Mouse (Mus musculus): Measurements from ENCODE around the gene Pramel1. TPM values are rescaled to one million over a fixed set of nuclear protein-coding genes. Genes with fewer than 3 reads are reported as not detected.
A peak's percentile ranks its signal among the peaks of the same experiment; 100 is the strongest.
"Not testable (repeated sequence)": the region's sequence is repeated elsewhere in the genome, so short reads cannot be mapped to it uniquely, and the experiment has no call there.

The Pramel1 gene
- polyA plus RNA-seq, 1 experiment from 2014 or later: not detected

GRCm38 (mm10) chr4:143382163-143382562 lies 12.1 kb upstream of the Pramel1 start:
- WGBS: 66% methylated on average over 3 of the region's 3 CpGs
- no peak overlapping the region for H3K27ac ChIP-seq

GRCm38 (mm10) chr4:143383646-143384045 lies 10.6 kb upstream of the Pramel1 start:
- ATAC-seq (ENCODE audit: low FRiP score): no peak
- no peak overlapping the region for H3K27ac ChIP-seq
- peaks cover 5% of the 10 kb centered on the region; the same call in 1 of the 2 replicates for H3K27me3 ChIP-seq
- no peaks in the 10 kb centered on the region for H3K9me3 ChIP-seq
- no peak overlapping the region for H3K4me2 ChIP-seq
- no peaks in the 10 kb centered on the region for H3K36me3 ChIP-seq (replicated peaks)
- H3K4me1 ChIP-seq: peaks cover 19% of the 10 kb centered on the region
- no peak overlapping the region for H3K9ac ChIP-seq
- 37% methylated on average over 4 of the region's 4 CpGs for WGBS
- no peak overlapping the region for H3K4me3 ChIP-seq (replicated peaks)

More at GRCm38 (mm10) chr4:143382163-143382562, 12.1 kb upstream of the Pramel1 start:
- no peaks in the 10 kb centered on the region for H3K9me3 ChIP-seq
- H3K4me3 ChIP-seq (replicated peaks): no peak overlapping the region
- no peaks in the 10 kb centered on the region for H3K36me3 ChIP-seq (replicated peaks)
- no peak overlapping the region for H3K9ac ChIP-seq
- peaks cover 19% of the 10 kb centered on the region for H3K4me1 ChIP-seq
- ATAC-seq (ENCODE audit: low FRiP score): no peak
- no peak overlapping the region for H3K4me2 ChIP-seq
- H3K27me3 ChIP-seq: peaks cover 5% of the 10 kb centered on the region; the same call in 1 of the 2 replicates

GRCm38 (mm10) chr4:143388955-143389702 lies 5.1 kb upstream of the Pramel1 start:
- ATAC-seq (ENCODE audit: low FRiP score): peak; percentile 76

GRCm38 (mm10) chr4:143411566-143412218 lies 17.5 kb downstream of the Pramel1 start:
- Histone ChIP-seq H3K4me1 (peaks cover 6% of the 10 kb centered on the region; the same call in 1 of the 2 replicates), H3K9me3 (no peaks in the 10 kb centered on the region), H3K36me3 (replicated peaks) (peaks cover 24% of the 10 kb centered on the region), H3K9ac (peak overlapping the region; percentile 46), H3K27me3 (no peaks in the 10 kb centered on the region), H3K4me2 (peak overlapping the region; percentile 53), H3K27ac (no peak overlapping the region), H3K4me3 (replicated peaks) (peak overlapping the region; percentile 42)
- WGBS: 72% methylated on average over 5 of the region's 5 CpGs
- peak; percentile 27; the same call in 1 of the 2 replicates for ATAC-seq (ENCODE audit: low FRiP score)

More at GRCm38 (mm10) chr4:143388955-143389702, 5.1 kb upstream of the Pramel1 start:
- peak overlapping the region; percentile 34 for H3K4me3 ChIP-seq (replicated peaks)
- H3K4me1 ChIP-seq: no peaks in the 10 kb centered on the region
- no peaks in the 10 kb centered on the region for H3K36me3 ChIP-seq (replicated peaks)
- 10% methylated on average over 30 of the region's 43 CpGs for WGBS
- H3K9ac ChIP-seq: no peak overlapping the region
- peak overlapping the region; percentile 53 for H3K4me2 ChIP-seq
- H3K27ac ChIP-seq: no peak overlapping the region
- H3K9me3 ChIP-seq: no peaks in the 10 kb centered on the region
- no peaks in the 10 kb centered on the region for H3K27me3 ChIP-seq

GRCm38 (mm10) chr4:143412219-143413092 lies 18.2 kb downstream of the Pramel1 start, which contains the start of gene Pramef8:
Gene Pramef8, plus strand, starts transcription at chr4:143412426.
- H3K9ac ChIP-seq: peak within 1 kb of the TSS; percentile 46
- H3K9me3 ChIP-seq: no peaks in the 10 kb centered on the region
- peak within 1 kb of the TSS; percentile 42 for H3K4me3 ChIP-seq (replicated peaks)
- H3K4me1 ChIP-seq: peaks cover 6% of the 10 kb centered on the region; the same call in 1 of the 2 replicates
- no peaks in the 10 kb centered on the region for H3K27me3 ChIP-seq
- ATAC-seq (ENCODE audit: low FRiP score): peak; percentile 94
- peak within 1 kb of the TSS; percentile 53 for H3K4me2 ChIP-seq
- peak within 1 kb of the TSS; percentile 74 for H3K27ac ChIP-seq
- H3K36me3 ChIP-seq (replicated peaks): peaks cover 31% of the 10 kb centered on the region
- under 1% methylated on average over 50 of the region's 50 CpGs for WGBS

- WGBS: 93% methylated on average over 1 of the region's 1 CpGs
Measured at GRCm38 (mm10) chr4:143413621-143414020, 19.4 kb downstream of the Pramel1 start.

GRCm38 (mm10) chr4:143414121-143414520 lies 19.9 kb downstream of the Pramel1 start:
- no peak for ATAC-seq (ENCODE audit: low FRiP score)

More at GRCm38 (mm10) chr4:143413621-143414020, 19.4 kb downstream of the Pramel1 start:
- no peak for ATAC-seq (ENCODE audit: low FRiP score)
- H3K4me3 ChIP-seq (replicated peaks): no peak overlapping the region
- H3K27me3 ChIP-seq: no peaks in the 10 kb centered on the region
- H3K9ac ChIP-seq: no peak overlapping the region
- peaks cover 43% of the 10 kb centered on the region for H3K36me3 ChIP-seq (replicated peaks)
- H3K27ac ChIP-seq: no peak overlapping the region
- H3K4me1 ChIP-seq: peaks cover 6% of the 10 kb centered on the region; the same call in 1 of the 2 replicates
- H3K4me2 ChIP-seq: no peak overlapping the region
- no peaks in the 10 kb centered on the region for H3K9me3 ChIP-seq

GRCm38 (mm10) chr4:143426770-143427169 lies 32.5 kb downstream of the Pramel1 start:
- not testable (repeated sequence) for H3K36me3 ChIP-seq (replicated peaks); H3K27me3 ChIP-seq; H3K4me2 ChIP-seq; H3K9ac ChIP-seq; H3K27ac ChIP-seq; ATAC-seq (ENCODE audit: low FRiP score); H3K4me1 ChIP-seq; H3K4me3 ChIP-seq (replicated peaks); H3K9me3 ChIP-seq
- 85% methylated on average over 5 of the region's 5 CpGs for WGBS

More at GRCm38 (mm10) chr4:143414121-143414520, 19.9 kb downstream of the Pramel1 start:
- Histone ChIP-seq H3K4me2 (no peak overlapping the region), H3K36me3 (replicated peaks) (peaks cover 48% of the 10 kb centered on the region), H3K9me3 (no peaks in the 10 kb centered on the region), H3K9ac (no peak overlapping the region), H3K27ac (no peak overlapping the region), H3K27me3 (no peaks in the 10 kb centered on the region), H3K4me1 (peaks cover 6% of the 10 kb centered on the region; the same call in 1 of the 2 replicates), H3K4me3 (replicated peaks) (no peak overlapping the region)
- 98% methylated on average over 3 of the region's 3 CpGs for WGBS

Other genes starting within 250 kb of the Pramel1 start
- 17.0 and 18.8 TPM in 2 replicates for gene Prdm2, start 181.4 kb upstream of the Pramel1 start, polyA plus RNA-seq (2016; fragmentation: Nextera tagmentation; extraction: Ambion mirVana)
- gene Pdpn, start 94.9 kb upstream of the Pramel1 start, polyA plus RNA-seq (2016; fragmentation: Nextera tagmentation; extraction: Ambion mirVana): 61.5 and 68.0 TPM in 2 replicates
- gene Lrrc38, start 44.7 kb upstream of the Pramel1 start, polyA plus RNA-seq (2016; fragmentation: Nextera tagmentation; extraction: Ambion mirVana): not detected in 2 replicates
- gene Pramef8, start 18.0 kb downstream of the Pramel1 start, polyA plus RNA-seq (2016; fragmentation: Nextera tagmentation; extraction: Ambion mirVana): 18.7 and 23.4 TPM in 2 replicates
- gene Oog4, start 55.9 kb downstream of the Pramel1 start, polyA plus RNA-seq (2016; fragmentation: Nextera tagmentation; extraction: Ambion mirVana): not detected in 2 replicates
- gene Gm13043, start 116.9 kb downstream of the Pramel1 start, polyA plus RNA-seq (2016; fragmentation: Nextera tagmentation; extraction: Ambion mirVana): not detected in 2 replicates
- gene Gm13040, start 141.5 kb downstream of the Pramel1 start, polyA plus RNA-seq (2016; fragmentation: Nextera tagmentation; extraction: Ambion mirVana): not detected in 2 replicates
- not detected in 2 replicates for gene BC080695, start 157.3 kb downstream of the Pramel1 start, polyA plus RNA-seq (2016; fragmentation: Nextera tagmentation; extraction: Ambion mirVana)
- not detected in 2 replicates for gene Gm13057, start 157.3 kb downstream of the Pramel1 start, polyA plus RNA-seq (2016; fragmentation: Nextera tagmentation; extraction: Ambion mirVana)
- not detected in 2 replicates for gene Gm13083, start 220.6 kb downstream of the Pramel1 start, polyA plus RNA-seq (2016; fragmentation: Nextera tagmentation; extraction: Ambion mirVana)

Data from forebrain, embryonic 12.5 days (tissue).